Mouse (Mus musculus) embryonic fibroblast, embryonic 13.5 days (primary cell): ENCODE measurements around the gene Smco2. TPM values are rescaled to one million over a fixed set of nuclear protein-coding genes. Genes with fewer than 3 reads are reported as not detected.
"Not testable (repeated sequence)": the region's sequence is repeated elsewhere in the genome, so short reads cannot be mapped to it uniquely, and the experiment has no call there.

Experiments
- H3K27ac ChIP-seq: 2 replicates; pipeline ENCODE4 v1.5.1; 2012; ENCODE audit warnings: low read length, control low read depth, inconsistent platforms; ENCODE audit not compliant: insufficient read depth
- H3K4me1 ChIP-seq: 2 replicates; pipeline ENCODE4 v1.6.1; 2011; ENCODE audit warnings: low read length; ENCODE audit not compliant: control insufficient read depth, insufficient read depth
- H3K4me3 ChIP-seq: 2 replicates; pipeline ENCODE4 v1.5.1; 2011; ENCODE audit warnings: mild to moderate bottlenecking, control low read depth, low read length; ENCODE audit not compliant: insufficient read depth
- CTCF ChIP-seq: IDR thresholded peaks from 2 replicates; pipeline ENCODE4 v1.5.1; 2011; ENCODE audit warnings: mild to moderate bottlenecking, control low read depth, low read length, moderate library complexity, borderline replicate concordance; ENCODE audit not compliant: insufficient read depth
- POLR2A ChIP-seq: IDR thresholded peaks from 2 replicates; pipeline ENCODE4 v1.6.1; 2011; ENCODE audit warnings: low read depth, mild to moderate bottlenecking, control low read depth, low read length, moderate library complexity
- polyA plus RNA-seq: library from polyadenylated mRNA; stranded (reverse); fragments of >200 nt; gene quantifications from 2 replicates; pipeline ENCODE4 v1.2.4, GENCODE M21; 2011; ENCODE audit warnings: low read depth; ENCODE audit not compliant: missing spikeins, insufficient read length

The Smco2 gene
- polyA plus RNA-seq, 1 experiment: not detected

- TF ChIP-seq CTCF (no peak), POLR2A (no peak)
- no peak overlapping the region for H3K27ac ChIP-seq
Observed at GRCm38 (mm10) chr6:146852739-146853138, 2.8 kb downstream of the Smco2 start.

GRCm38 (mm10) chr6:146855185-146855584, 5.3 kb downstream of the Smco2 start:
- Histone ChIP-seq H3K4me3 (no peak overlapping the region), H3K4me1 (0 out of 2 replicates have a peak, but pooled peaks cover 3% of the 10 kb centered on the region), H3K27ac (no peak overlapping the region)
- TF ChIP-seq CTCF (no peak), POLR2A (no peak)

More at GRCm38 (mm10) chr6:146852739-146853138, 2.8 kb downstream of the Smco2 start:
- Histone ChIP-seq H3K4me3 (no peak overlapping the region), H3K4me1 (0 out of 2 replicates have a peak, but pooled peaks cover 3% of the 10 kb centered on the region)

- Histone ChIP-seq H3K4me3 (no peak overlapping the region), H3K4me1 (0 out of 2 replicates have a peak, but pooled peaks cover 2% of the 10 kb centered on the region), H3K27ac (no peak overlapping the region)
- no peak for TF ChIP-seq POLR2A
- TF ChIP-seq CTCF: no peak
Observed at GRCm38 (mm10) chr6:146857386-146857785, 7.5 kb downstream of the Smco2 start.

- TF ChIP-seq CTCF (no peak), POLR2A (no peak)
- no peaks in the 10 kb centered on the region for H3K4me1 ChIP-seq
- no peak overlapping the region for H3K27ac ChIP-seq
- H3K4me3 ChIP-seq: no peak overlapping the region
Observed at GRCm38 (mm10) chr6:146863154-146863553, 13.2 kb downstream of the Smco2 start.

GRCm38 (mm10) chr6:146864370-146864769, 14.5 kb downstream of the Smco2 start:
- H3K4me3 ChIP-seq, H3K4me1 ChIP-seq, H3K27ac ChIP-seq: not testable (repeated sequence)

GRCm38 (mm10) chr6:146865701-146866100, 15.8 kb downstream of the Smco2 start:
- H3K4me1 ChIP-seq: no peaks in the 10 kb centered on the region
- no peak overlapping the region for H3K27ac ChIP-seq
- TF ChIP-seq CTCF (no peak), POLR2A (no peak)
- H3K4me3 ChIP-seq: no peak overlapping the region

GRCm38 (mm10) chr6:146871975-146872374, 22.1 kb downstream of the Smco2 start:
- Histone ChIP-seq H3K4me1 (no peaks in the 10 kb centered on the region; the same call in 1 of the 2 replicates), H3K27ac (no peak overlapping the region), H3K4me3 (no peak overlapping the region)
- no peak for TF ChIP-seq POLR2A
- no peak for TF ChIP-seq CTCF

GRCm38 (mm10) chr6:146874415-146874814, 24.5 kb downstream of the Smco2 start:
- no peak overlapping the region for H3K27ac ChIP-seq
- no peak for TF ChIP-seq POLR2A
- no peak for TF ChIP-seq CTCF

GRCm38 (mm10) chr6:146876820-146877219, 26.9 kb downstream of the Smco2 start:
- TF ChIP-seq POLR2A: no peak
- TF ChIP-seq CTCF: no peak
- Histone ChIP-seq H3K4me3 (no peak overlapping the region), H3K4me1 (no peaks in the 10 kb centered on the region; the same call in 1 of the 2 replicates), H3K27ac (no peak overlapping the region)

More at GRCm38 (mm10) chr6:146874415-146874814, 24.5 kb downstream of the Smco2 start:
- Histone ChIP-seq H3K4me3 (no peak overlapping the region), H3K4me1 (no peaks in the 10 kb centered on the region; the same call in 1 of the 2 replicates)

GRCm38 (mm10) chr6:146877425-146878045, 27.6 kb downstream of the Smco2 start:
- TF ChIP-seq POLR2A (no peak), CTCF (no peak)

More at GRCm38 (mm10) chr6:146877425-146878045, 27.6 kb downstream of the Smco2 start:
- no peaks in the 10 kb centered on the region; the same call in 1 of the 2 replicates for H3K4me1 ChIP-seq
- no peak overlapping the region for H3K4me3 ChIP-seq
- no peak overlapping the region for H3K27ac ChIP-seq
